Mouse (Mus musculus) liver, adult 2 months (tissue): ENCODE data around the gene Bfar.

Experiments used
- CTCF ChIP-seq: fragments of 200-500 bp; IDR thresholded peaks from 2 replicates; pipeline ENCODE4 v1.5.1; 2011; ENCODE audit warnings: low read depth, low read length, control low read depth
- POLR2A ChIP-seq: fragments of 200-500 bp; IDR thresholded peaks from 2 replicates; pipeline ENCODE4 v1.6.1; 2011; ENCODE audit warnings: low read length, control low read depth; ENCODE audit not compliant: insufficient read depth; ENCODE audit errors: extremely low read depth

DNA sequence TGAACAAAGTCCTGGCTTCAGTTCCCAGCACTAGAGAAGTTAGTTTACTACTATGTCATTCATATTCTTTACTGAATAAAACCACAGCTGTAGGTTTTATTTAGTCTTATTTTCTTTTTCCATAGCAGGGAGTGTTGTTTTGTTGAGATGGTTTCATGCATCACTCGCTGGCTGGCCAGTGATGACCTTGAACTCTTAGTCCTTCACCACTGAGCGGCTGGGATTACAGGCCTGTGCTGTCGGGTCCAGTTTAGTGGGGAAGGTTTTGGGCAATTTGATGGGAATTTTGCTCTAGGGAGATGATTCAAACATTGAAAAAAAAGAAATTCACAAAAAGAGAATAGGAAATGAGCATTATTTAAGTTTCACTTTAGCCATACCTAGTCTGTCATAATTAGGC is 2.9 kb downstream of the Bfar start:
- no peak for TF ChIP-seq CTCF
- TF ChIP-seq POLR2A, result no peak
